Mouse (Mus musculus) G1E-ER4 (cell line): ENCODE measurements around the gene Cmtm6. TPM values are rescaled to one million over a fixed set of nuclear protein-coding genes. Genes with fewer than 3 reads are reported as not detected.

Experiments used
- GATA1 ChIP-seq: IDR thresholded peaks from one replicate; pipeline ENCODE4 v1.8.0; 2012; ENCODE audit warnings: low read length, inconsistent platforms
- polyA plus RNA-seq: library from polyadenylated mRNA; stranded (reverse); fragments of >175 nt; gene quantifications from 2 replicates; pipeline ENCODE4 v1.2.3, GENCODE M21; 2012

The Cmtm6 gene
- polyA plus RNA-seq, 1 experiment, result 14.9 TPM

DNA sequence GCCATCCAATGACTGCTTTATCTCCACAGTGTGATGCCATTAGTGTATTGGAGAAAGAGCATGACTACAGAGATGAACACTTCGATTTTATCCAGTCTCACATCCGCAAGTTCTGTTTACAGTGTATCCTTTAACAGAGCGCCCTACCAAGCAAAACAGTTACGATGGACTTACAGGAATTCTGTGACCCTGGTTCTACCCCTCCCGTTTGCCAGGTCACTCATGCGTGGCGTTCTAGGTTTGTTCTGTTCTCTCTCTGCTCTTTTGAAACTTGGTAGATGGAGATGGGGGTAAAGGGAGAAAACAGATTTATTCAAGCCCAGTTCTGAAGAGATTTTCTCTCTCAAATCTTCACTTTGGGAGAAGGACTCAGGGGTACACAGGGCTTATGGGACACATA lies 17.4 kb upstream of the Cmtm6 start:
- no peak for TF ChIP-seq GATA1

DNA sequence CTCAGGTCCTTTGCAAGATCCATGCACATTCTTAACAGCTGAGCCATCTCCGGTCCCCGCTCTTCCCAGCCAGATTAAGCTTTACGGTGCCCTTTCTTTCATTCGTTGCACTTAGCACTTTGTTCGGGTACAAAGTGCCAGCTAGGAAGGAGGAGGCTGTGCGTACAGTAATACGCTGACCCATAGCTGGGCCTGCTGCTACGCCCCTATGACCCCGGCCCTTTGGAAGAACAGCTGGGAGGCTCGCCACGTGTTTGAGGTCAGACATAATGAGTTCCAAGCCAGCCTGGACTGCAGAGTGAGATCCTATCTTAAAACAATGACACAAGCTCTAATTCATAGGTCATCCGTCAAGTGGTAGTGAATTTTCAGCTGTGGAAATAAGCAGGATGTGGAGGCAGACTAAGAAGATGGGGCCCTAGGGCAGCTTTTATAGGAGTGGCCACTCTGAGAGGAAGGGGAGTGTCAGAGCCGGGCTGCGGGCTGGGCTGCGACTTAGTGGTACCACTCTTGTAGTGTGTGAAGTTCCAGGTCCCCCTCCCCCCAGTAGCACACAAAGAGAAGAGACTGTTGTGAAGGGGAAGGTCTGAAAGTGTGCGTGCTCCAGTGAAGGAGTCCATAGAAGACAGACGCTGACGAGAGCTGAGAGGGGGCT lies 14.1 kb upstream of the Cmtm6 start:
- no peak for TF ChIP-seq GATA1

DNA sequence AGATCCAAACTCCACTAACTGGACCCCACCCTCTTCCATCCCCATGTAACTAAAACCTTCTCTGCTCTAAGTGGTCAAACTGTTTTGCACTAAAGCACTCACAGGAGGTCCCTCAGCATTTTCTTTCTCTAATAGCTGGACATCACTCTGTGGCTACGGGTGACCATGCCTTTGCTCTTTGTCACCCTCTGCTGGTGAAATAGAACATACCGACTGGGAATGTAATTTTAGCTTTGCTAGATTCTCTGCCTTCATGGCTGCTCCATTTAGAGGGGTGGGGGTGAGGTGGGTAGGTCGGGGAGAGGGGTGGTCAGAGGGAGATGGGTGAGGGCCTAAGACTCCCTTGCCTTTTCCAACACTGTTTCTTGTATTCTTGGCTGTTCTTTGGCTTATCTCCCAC lies 3.6 kb upstream of the Cmtm6 start:
- no peak for TF ChIP-seq GATA1

DNA sequence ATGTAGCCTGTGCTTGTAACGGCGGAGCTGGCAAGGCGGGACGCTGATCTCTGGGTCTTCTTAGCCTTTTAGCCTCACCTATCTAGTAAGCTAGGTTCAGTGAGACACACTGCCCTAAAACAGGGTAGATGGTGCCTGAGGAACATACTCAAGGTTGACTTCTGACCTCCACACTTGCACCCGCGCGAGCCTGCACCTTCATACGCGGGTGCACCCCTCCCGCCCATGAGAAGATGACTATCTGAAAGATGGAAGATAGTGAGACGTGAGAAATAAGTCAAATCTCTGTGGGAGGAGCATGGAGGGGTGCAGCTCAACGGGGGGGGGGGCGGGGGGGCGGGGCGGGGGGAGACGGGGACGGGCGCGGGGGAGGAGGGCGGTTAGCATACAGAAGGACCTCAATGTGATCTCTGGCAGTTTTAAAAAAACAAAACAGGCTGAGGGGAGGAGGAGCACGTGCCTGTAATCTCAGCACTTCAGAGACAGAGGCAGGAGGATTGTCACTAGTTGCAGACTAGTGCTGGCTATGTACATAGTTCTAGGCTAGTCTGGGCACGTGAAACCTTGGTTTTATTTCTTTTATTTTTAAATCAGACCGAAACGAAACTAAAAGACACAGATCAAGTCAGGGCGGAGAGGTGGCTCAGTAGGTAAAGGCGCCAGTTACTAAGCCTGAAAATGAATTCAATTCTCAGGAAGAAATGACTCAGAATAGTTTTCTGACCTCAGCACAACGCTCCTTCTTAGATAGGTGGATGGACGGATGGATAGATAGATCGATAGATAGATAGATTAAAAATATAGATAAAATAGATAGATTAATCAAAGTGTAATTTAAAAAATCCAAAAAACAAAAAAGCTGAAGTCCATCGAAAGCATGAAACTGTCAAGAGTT lies 758 bp upstream of the Cmtm6 start:
- no peak for TF ChIP-seq GATA1

DNA sequence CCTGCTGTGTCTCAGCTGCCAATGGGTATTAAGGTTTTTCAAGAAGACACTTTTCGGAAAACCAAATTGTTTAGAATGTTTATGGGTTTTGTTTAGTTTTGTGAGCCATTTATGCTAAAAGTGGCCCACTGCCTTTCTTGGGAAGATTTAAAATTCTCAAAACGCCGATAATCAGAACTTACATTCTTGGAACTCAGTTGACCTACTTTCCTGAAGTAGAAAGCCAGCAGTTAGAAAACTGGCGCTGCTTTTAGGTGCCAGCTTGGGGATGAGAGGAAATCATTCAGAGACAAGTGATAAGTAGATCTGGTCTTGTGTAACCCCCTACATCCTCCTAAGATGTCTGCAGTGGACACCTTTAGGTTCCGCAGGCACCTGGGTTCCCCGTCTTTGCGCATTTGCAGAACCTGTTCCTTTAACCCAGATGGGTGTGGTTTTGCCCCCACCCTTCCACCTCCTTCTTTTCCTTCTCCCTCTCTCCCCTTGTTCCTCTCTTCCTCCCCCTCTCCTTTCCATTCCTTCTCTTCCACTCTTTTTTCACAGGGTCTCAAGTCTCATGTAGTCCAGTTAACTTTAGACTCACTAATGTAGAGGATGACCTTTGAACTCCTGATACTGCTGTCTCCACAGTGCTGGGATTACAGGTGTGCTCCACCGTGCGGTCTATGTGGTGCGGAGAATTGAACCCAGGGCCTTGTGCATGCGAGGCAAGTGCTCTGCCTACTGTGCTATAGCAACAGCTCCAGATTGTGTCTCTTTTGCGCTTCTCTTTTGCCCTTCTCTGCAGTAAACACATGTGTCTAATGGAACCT lies 1.2 kb downstream of the Cmtm6 start:
- TF ChIP-seq GATA1, result no peak

DNA sequence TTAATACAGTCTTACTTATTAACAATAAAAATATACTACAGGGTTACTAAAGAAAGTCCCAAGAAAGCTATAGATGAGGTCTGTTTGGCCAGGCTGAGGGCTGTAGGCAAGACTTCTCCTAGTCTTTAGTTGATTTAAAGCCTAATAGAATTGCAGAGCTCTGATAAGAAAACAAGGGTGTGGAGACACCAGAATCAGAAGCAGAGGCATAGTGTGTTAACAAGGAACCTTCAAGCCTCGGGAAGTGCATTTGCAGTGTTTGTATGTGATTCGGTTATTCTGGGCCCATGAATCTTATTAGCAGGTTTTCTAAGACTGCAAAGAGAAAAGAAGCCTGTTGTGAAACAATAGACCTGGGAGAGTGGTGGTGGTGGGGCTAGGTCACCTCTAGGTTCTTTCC lies 2.3 kb downstream of the Cmtm6 start:
- TF ChIP-seq GATA1, result no peak

DNA sequence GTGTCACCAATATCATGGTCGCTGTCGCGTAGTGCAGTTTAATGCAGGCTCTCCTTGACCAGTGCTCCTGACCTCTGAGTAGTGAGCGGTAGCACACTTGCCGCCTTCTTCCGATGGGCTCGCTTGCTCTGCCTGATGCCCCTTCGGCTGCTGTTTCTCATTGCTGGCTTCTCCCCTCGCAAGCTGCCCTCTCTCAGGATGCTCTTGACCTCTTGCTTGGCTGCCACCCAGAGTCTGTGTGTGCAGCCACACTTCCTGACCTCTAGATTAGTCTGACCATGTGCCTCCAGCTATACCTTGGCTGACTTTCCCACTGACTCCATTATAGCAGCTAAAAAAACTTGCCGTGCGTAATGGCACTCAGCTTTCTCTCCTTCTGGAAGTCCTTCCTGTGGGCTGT lies 5.5 kb downstream of the Cmtm6 start:
- no peak for TF ChIP-seq GATA1

DNA sequence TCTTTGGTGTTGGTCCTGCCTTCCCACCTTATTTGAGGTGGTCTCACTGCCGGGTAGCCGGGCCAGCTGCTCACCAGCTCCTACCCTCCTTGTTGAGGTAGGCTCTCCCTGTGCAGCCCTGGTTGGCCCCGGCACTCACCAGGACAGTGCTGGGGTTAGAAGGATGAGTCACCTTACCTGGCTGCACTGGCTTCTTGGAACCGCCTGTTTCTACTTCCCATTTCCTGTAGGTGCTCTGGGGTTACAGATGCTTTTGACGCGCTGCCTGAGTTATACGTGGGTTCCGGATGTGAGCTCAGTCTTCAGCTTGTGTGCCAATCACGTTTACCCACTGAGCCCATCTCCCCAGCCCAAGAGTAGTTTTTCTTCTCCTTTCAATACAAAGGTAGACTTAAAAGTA lies 9.4 kb downstream of the Cmtm6 start:
- TF ChIP-seq GATA1, result no peak

DNA sequence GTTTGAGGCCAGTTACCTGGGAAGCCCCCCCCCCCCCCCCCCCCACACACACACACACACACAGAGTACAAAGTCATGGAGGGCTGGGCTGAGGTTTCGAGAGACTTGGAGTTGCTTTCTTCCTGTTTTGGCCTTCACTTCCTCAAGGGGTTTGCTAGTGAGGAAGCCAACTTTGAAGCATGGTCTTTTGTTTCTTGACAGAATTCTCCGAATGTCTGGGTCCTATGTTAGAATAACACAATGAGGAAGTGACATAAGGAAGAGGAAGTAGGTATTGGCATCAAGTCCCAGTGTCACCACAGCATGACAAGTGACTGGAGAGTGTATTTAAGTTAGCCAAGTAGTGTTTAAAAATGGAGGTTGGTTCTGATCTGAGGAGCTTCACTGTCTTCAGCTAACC lies 11.8 kb downstream of the Cmtm6 start:
- TF ChIP-seq GATA1, result no peak

DNA sequence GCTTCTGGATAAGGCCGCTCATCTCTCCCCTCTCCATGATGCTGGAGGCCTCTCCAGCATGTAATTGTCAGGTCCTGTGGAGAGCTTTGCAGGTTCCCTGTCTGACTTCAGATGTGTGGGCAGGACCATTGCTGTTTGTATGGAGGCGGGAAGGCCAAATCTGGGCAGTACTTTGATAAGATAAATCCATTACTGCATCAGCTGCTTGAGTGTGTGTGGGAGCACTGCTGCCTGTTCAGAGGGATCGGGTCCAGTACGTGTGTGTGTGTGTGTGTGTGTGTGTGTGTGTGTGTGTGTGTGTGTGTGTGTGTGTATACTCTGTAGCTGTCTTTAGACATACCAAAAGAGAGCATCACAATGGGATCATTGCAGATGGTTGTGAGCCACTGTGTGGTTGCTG lies 14.2 kb downstream of the Cmtm6 start:
- TF ChIP-seq GATA1, result no peak

DNA sequence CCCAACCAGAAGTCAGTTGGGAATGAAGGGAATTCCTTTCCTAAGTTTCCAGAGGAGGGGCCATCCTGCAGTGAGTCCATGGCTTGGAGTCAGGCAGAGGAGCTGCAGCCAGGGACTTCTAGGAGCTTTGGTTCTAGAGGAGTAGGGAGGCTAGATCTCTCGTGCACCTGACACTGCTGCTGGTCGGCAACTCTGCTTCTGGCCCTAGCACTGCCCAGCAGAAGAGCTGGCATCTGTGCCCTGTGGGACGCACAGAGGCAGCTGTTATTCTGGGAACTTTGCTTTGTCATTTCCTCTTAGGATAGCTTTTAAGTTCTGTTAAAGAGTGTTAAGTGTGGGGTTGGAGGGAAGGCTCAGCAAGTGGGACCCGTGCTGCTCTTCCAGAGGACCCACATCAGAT lies 14.7 kb downstream of the Cmtm6 start:
- TF ChIP-seq GATA1, result no peak

DNA sequence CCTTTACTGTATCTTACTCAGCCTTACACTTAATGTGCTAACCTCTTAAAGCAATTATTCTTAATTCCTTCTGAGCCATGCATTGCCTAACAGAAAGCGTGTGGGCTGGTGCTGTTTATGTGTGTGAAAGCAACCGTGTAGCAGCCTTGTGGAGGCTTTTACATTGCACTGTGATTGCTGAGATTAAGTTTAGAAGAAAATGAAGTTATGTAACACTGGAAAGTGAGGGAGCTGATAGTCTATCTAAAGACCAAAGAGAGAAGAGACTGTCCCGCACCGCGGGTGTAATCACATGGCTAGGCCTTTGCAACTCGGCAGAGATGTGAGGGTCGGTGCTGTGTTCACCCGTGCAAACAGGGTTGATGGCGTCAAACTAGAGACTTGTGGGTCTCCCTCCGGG lies 16.1 kb downstream of the Cmtm6 start:
- no peak for TF ChIP-seq GATA1

DNA sequence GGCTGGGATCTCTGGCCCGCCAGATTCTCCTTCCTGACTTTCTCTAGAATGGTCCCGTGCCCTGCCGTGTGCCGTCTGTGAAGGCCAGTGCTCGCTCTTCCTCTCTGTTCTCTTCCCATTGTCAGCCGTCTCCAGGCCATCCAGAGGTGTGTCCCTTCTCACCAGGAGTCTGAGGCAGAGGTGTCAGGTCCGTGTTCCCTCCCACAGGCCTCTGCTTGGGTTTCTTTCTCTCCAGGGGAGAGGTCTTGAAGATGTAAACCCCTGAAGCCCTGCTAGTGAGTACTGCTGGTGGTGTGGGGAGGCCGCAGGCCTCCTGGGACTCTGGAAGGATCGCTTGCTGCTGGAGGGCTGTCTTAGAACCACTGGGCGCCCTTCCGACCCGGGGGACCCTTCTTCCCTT lies 16.6 kb downstream of the Cmtm6 start:
- no peak for TF ChIP-seq GATA1

DNA sequence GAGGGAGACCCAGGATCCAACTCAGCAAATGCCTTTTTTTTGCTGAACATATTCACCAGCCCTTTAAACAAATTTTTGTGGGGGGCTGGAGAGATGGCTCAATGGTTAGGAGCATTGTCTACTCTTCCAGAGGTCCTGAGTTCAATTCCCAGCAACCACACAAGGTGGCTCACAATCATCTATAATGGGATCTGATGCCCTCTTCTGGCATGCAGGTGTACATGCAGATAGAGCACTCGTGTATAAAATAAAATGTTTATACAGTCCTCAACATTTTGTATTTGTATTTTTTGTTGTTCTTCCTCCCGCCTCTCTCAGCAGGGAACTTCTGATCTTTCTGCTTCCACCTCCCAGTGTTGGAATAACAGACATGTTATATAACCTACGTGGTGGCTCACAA lies 20.7 kb downstream of the Cmtm6 start:
- no peak for TF ChIP-seq GATA1

DNA sequence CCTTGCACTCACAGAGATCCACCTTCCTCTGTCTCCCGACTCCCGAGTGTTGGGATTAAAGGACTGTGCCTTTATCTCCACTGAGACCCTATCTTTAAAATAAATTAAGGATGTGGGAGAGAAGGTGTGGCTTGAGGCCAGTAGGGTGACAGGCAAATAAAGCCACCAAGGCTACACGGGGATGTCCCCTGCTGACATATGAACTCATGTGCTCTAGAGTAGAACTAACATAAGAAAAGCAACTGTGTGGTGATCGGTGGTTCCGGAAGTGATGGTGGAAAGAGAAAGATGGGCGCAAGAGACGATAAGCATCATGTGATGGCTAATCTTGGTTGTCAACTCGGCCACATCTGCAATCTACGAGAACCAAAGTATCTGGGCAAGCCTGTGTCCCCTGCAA lies 21.4 kb downstream of the Cmtm6 start:
- no peak for TF ChIP-seq GATA1

DNA sequence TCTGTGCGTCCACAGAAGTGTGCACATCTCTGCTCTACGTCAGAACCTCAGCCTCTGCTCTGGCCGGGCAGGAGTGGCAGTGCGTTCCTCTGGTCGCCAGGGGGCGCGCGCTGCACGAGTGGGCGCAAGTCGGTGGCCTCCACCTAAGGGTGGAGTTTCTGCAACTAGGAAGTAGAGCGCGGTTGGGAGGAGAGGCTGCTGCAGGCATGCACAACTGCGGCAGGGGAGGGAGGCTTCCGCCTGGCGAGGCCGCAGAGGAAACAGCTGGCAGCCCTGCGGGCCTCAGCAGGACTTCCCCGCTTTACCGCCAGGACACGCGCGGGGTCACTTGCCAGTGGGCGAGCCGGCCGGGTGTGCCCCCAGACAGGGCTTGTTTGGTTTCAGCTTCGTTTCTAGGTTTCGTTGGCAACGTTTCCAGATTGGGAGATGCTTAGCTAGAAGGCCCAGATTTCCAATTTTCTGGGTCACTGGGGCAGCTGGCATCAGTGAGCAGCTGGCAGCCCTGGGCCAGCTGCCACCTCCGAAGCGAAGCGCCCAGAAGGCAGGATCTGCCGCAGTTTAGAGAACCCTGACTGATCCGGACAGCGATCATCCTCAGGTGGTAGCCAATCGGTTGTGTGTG lies 22.1 kb downstream of the Cmtm6 start:
- no peak for TF ChIP-seq GATA1
